Mouse (Mus musculus): Measurements from ENCODE around the gene Olfr1030. TPM values are rescaled to one million over a fixed set of nuclear protein-coding genes. Genes with fewer than 3 reads are reported as not detected.
"Not testable (repeated sequence)": the region's sequence is repeated elsewhere in the genome, so short reads cannot be mapped to it uniquely, and the experiment has no call there.

Gene Olfr1030
- not detected in 2 replicates for polyA plus RNA-seq (2014; fragmentation: Nextera tagmentation; extraction: Ambion mirVana)

DNA sequence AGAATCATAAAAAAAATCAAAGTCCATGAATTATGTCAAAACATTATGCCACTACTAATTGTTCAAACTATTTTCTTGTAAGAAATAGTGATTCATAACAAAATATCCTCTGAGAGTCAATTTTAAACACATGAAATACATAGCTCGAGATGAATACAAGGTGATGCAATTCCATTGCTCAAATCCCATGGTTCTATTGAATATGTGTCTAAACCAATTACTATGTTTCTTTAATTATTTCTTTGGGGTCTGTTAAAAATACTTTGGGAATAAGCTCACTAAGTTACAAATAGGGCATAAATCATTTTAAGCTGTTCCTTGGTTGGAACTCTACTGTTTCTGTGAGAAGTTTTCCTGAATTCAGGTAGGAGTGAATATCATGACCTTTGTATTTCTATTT is at the start of gene Olfr1030:
TSS of gene Olfr1030 (plus strand) at position 301 of the 400 bp plus-strand sequence.
- no peak within 1 kb of the TSS for H3K4me3 ChIP-seq (replicated peaks; ENCODE audit: low read length)
- no peak within 1 kb of the TSS for H3K4me2 ChIP-seq (replicated peaks)
- H3K4me1 ChIP-seq (replicated peaks; ENCODE audit: control insufficient read depth, insufficient read depth, low read length), result no peaks in the 10 kb centered on the region
- no peaks in the 10 kb centered on the region for H3K36me3 ChIP-seq (replicated peaks; ENCODE audit: control insufficient read depth, insufficient read depth)
- no peaks in the 10 kb centered on the region for H3K9me3 ChIP-seq (ENCODE audit: control insufficient read depth, low read length)
- no peak within 1 kb of the TSS for H3K9ac ChIP-seq
- ATAC-seq (ENCODE audit: low FRiP score) (no peak), DNase-seq (ENCODE audit: low spot score) (no peak)
- H3K27me3 ChIP-seq (ENCODE audit: control insufficient read depth, insufficient read depth, low read length), result no peaks in the 10 kb centered on the region
- WGBS, result 89% methylated on average over 1 of the region's 1 CpGs
- H3K27ac ChIP-seq, result no peak within 1 kb of the TSS

- no peak for ATAC-seq (ENCODE audit: low FRiP score)
Measured at GRCm38 (mm10) chr2:85950137-85950536, 28.9 kb upstream of the Olfr1030 start, which contains the start of gene Olfr1028. Olfr1028 (plus strand) TSS chr2:85950437.

GRCm38 (mm10) chr2:85973595-85973994 is 5.5 kb upstream of the Olfr1030 start, which contains the start of gene Olfr1029:
Olfr1029 (plus strand) TSS chr2:85973895.
- Histone ChIP-seq H3K9ac (no peak within 1 kb of the TSS), H3K4me2 (replicated peaks) (no peak within 1 kb of the TSS), H3K9me3 (ENCODE audit: control insufficient read depth, low read length) (no peaks in the 10 kb centered on the region), H3K4me1 (replicated peaks; ENCODE audit: control insufficient read depth, insufficient read depth, low read length) (no peaks in the 10 kb centered on the region), H3K27ac (no peak within 1 kb of the TSS), H3K4me3 (replicated peaks; ENCODE audit: low read length) (no peak within 1 kb of the TSS), H3K36me3 (replicated peaks; ENCODE audit: control insufficient read depth, insufficient read depth) (no peaks in the 10 kb centered on the region), H3K27me3 (ENCODE audit: control insufficient read depth, insufficient read depth, low read length) (no peaks in the 10 kb centered on the region)
- DNase-seq (ENCODE audit: low spot score) (no peak), ATAC-seq (ENCODE audit: low FRiP score) (no peak)
- WGBS, result 89% methylated on average over 2 of the region's 2 CpGs

More at GRCm38 (mm10) chr2:85950137-85950536, 28.9 kb upstream of the Olfr1030 start, which contains the start of gene Olfr1028:
- Histone ChIP-seq H3K4me1 (replicated peaks; ENCODE audit: control insufficient read depth, insufficient read depth, low read length) (no peaks in the 10 kb centered on the region), H3K27ac (no peak within 1 kb of the TSS), H3K36me3 (replicated peaks; ENCODE audit: control insufficient read depth, insufficient read depth) (no peaks in the 10 kb centered on the region), H3K9ac (no peak within 1 kb of the TSS), H3K4me3 (replicated peaks; ENCODE audit: low read length) (no peak within 1 kb of the TSS), H3K9me3 (ENCODE audit: control insufficient read depth, low read length) (no peaks in the 10 kb centered on the region), H3K27me3 (ENCODE audit: control insufficient read depth, insufficient read depth, low read length) (no peaks in the 10 kb centered on the region), H3K4me2 (replicated peaks) (no peak within 1 kb of the TSS)
- DNase-seq (ENCODE audit: low spot score), result no peak
- WGBS, result 84% methylated on average over 1 of the region's 1 CpGs

DNA sequence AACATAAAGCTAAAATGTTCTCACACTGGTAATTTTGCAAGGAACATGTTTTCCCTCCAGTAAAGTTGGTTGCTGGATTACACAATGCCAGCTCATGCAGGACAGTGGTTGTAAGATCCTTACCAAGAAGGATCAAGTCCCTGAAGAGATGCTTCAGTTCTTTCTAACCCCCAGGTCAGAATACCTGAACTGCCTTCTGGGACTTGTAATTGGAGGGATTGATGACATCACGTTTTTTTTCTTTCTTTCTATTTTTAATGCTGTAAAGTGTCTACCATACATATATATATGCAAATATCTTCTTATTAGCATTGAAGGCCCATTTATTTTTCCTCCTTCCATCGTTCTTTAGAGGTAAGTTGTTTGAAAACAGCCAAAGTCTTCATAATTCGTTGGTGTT is 10.9 kb downstream of the Olfr1030 start, which contains the start of gene Olfr1031:
TSS of gene Olfr1031 (plus strand) at position 301 of the 400 bp plus-strand sequence.
- Histone ChIP-seq H3K4me2 (replicated peaks) (no peak within 1 kb of the TSS), H3K4me1 (replicated peaks; ENCODE audit: control insufficient read depth, insufficient read depth, low read length) (no peaks in the 10 kb centered on the region), H3K27ac (no peak within 1 kb of the TSS), H3K9ac (no peak within 1 kb of the TSS), H3K27me3 (ENCODE audit: control insufficient read depth, insufficient read depth, low read length) (no peaks in the 10 kb centered on the region), H3K36me3 (replicated peaks; ENCODE audit: control insufficient read depth, insufficient read depth) (no peaks in the 10 kb centered on the region), H3K9me3 (ENCODE audit: control insufficient read depth, low read length) (no peaks in the 10 kb centered on the region), H3K4me3 (replicated peaks; ENCODE audit: low read length) (no peak within 1 kb of the TSS)
- DNase-seq (ENCODE audit: low spot score) (no peak), ATAC-seq (ENCODE audit: low FRiP score) (no peak)
- WGBS, result 70% methylated on average over 3 of the region's 3 CpGs

- DNase-seq (ENCODE audit: low spot score) (no peak), ATAC-seq (ENCODE audit: low FRiP score) (no peak)
- Histone ChIP-seq H3K4me3 (replicated peaks; ENCODE audit: low read length) (no peak within 1 kb of the TSS), H3K9ac (no peak within 1 kb of the TSS), H3K9me3 (ENCODE audit: control insufficient read depth, low read length) (no peaks in the 10 kb centered on the region), H3K27ac (no peak within 1 kb of the TSS), H3K27me3 (ENCODE audit: control insufficient read depth, insufficient read depth, low read length) (no peaks in the 10 kb centered on the region), H3K4me1 (replicated peaks; ENCODE audit: control insufficient read depth, insufficient read depth, low read length) (no peaks in the 10 kb centered on the region), H3K36me3 (replicated peaks; ENCODE audit: control insufficient read depth, insufficient read depth) (no peaks in the 10 kb centered on the region), H3K4me2 (replicated peaks) (no peak within 1 kb of the TSS)
- WGBS, result 92% methylated on average over 7 of the region's 7 CpGs
Measured at GRCm38 (mm10) chr2:86005240-86005639, 26.2 kb downstream of the Olfr1030 start, which contains the start of gene Olfr1032. Olfr1032 (plus strand) TSS chr2:86005540.

DNA sequence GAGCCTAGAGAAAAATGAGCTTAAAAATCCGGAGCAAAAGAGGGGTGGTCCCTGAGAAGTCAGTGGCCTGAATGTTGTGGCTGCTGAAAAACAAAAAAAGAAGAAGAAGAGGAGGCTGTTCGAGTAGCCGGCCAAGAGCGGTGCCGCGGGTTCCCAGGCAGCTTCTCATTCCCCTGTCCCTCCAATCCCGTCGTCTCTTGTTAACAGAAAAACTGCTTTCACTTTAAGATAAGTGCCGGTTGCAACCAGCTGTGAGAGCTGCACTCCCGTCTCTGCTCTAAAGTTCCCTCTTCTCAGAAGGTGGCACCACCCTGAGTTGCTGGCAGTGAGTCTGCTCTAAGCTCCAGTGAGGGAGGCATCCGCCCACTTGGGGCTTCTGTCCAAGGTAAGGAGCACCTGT is 41.3 kb downstream of the Olfr1030 start, which contains the start of gene Olfr1033:
TSS of gene Olfr1033 (plus strand) at position 228 of the 400 bp plus-strand sequence.
- Histone ChIP-seq H3K4me3 (replicated peaks; ENCODE audit: low read length) (peak within 1 kb of the TSS; percentile 20), H3K4me2 (replicated peaks) (peak within 1 kb of the TSS; percentile 43)
- not testable (repeated sequence) for H3K4me1 ChIP-seq (replicated peaks; ENCODE audit: control insufficient read depth, insufficient read depth, low read length); H3K27ac ChIP-seq; H3K9ac ChIP-seq; ATAC-seq (ENCODE audit: low FRiP score); H3K9me3 ChIP-seq (ENCODE audit: control insufficient read depth, low read length); H3K27me3 ChIP-seq (ENCODE audit: control insufficient read depth, insufficient read depth, low read length); H3K36me3 ChIP-seq (replicated peaks; ENCODE audit: control insufficient read depth, insufficient read depth)
- WGBS, result 3% methylated on average over 11 of the region's 11 CpGs
- peak; percentile 37 for DNase-seq (ENCODE audit: low spot score)

DNA sequence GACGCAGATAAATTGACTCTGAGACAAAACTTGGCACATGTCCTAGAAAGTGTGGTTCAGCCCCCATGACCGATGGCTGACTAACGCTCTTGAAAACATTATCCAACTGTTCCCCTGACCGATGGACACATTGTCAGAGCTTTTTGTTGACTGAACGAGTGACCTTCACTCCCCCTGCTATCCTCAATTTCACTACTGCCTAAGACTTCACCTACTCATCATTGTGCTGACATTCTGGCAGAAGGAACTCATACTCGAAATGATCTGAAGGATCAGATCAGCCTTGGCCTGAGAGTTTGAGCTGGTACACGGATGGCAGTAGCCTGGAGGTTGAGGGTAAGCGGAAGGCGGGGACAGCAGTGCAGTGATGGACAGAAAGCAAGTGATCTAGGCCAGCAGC is 42.4 kb downstream of the Olfr1030 start:
- H3K4me1 ChIP-seq (replicated peaks; ENCODE audit: control insufficient read depth, insufficient read depth, low read length); H3K27me3 ChIP-seq (ENCODE audit: control insufficient read depth, insufficient read depth, low read length); ATAC-seq (ENCODE audit: low FRiP score); H3K9me3 ChIP-seq (ENCODE audit: control insufficient read depth, low read length); DNase-seq (ENCODE audit: low spot score); H3K36me3 ChIP-seq (replicated peaks; ENCODE audit: control insufficient read depth, insufficient read depth); H3K4me2 ChIP-seq (replicated peaks); H3K27ac ChIP-seq; H3K9ac ChIP-seq; H3K4me3 ChIP-seq (replicated peaks; ENCODE audit: low read length): not testable (repeated sequence)
- WGBS, result 57% methylated on average over 3 of the region's 9 CpGs

Other genes with a start within 250 kb of the Olfr1030 start
- not detected in 2 replicates for gene Olfr1012, start 216.5 kb upstream of the Olfr1030 start, polyA plus RNA-seq (2014; fragmentation: Nextera tagmentation; extraction: Ambion mirVana)
- gene Olfr1013, start 212.2 kb upstream of the Olfr1030 start, polyA plus RNA-seq (2014; fragmentation: Nextera tagmentation; extraction: Ambion mirVana), result not detected in 2 replicates
- gene Olfr1014, start 206.6 kb upstream of the Olfr1030 start, polyA plus RNA-seq (2014; fragmentation: Nextera tagmentation; extraction: Ambion mirVana), result not detected in 2 replicates
- not detected in 2 replicates for gene Olfr1015, start 197.3 kb upstream of the Olfr1030 start, polyA plus RNA-seq (2014; fragmentation: Nextera tagmentation; extraction: Ambion mirVana)
- gene Olfr1016, start 176.7 kb upstream of the Olfr1030 start, polyA plus RNA-seq (2014; fragmentation: Nextera tagmentation; extraction: Ambion mirVana), result not detected in 2 replicates
- not detected in 2 replicates for gene Olfr1018, start 160.8 kb upstream of the Olfr1030 start, polyA plus RNA-seq (2014; fragmentation: Nextera tagmentation; extraction: Ambion mirVana)
- not detected in 2 replicates for gene Olfr1019, start 133.8 kb upstream of the Olfr1030 start, polyA plus RNA-seq (2014; fragmentation: Nextera tagmentation; extraction: Ambion mirVana)
- not detected in 2 replicates for gene Olfr1020, start 132.2 kb upstream of the Olfr1030 start, polyA plus RNA-seq (2014; fragmentation: Nextera tagmentation; extraction: Ambion mirVana)
- gene Olfr1022, start 110.7 kb upstream of the Olfr1030 start, polyA plus RNA-seq (2014; fragmentation: Nextera tagmentation; extraction: Ambion mirVana), result not detected in 2 replicates
- not detected in 2 replicates for gene Olfr1023, start 93.6 kb upstream of the Olfr1030 start, polyA plus RNA-seq (2014; fragmentation: Nextera tagmentation; extraction: Ambion mirVana)
- not detected in 2 replicates for gene Olfr1024, start 74.2 kb upstream of the Olfr1030 start, polyA plus RNA-seq (2014; fragmentation: Nextera tagmentation; extraction: Ambion mirVana)
- gene Olfr1025-ps1, start 64.1 kb upstream of the Olfr1030 start, polyA plus RNA-seq (2014; fragmentation: Nextera tagmentation; extraction: Ambion mirVana), result not detected in 2 replicates
- gene Olfr1026, start 57.7 kb upstream of the Olfr1030 start, polyA plus RNA-seq (2014; fragmentation: Nextera tagmentation; extraction: Ambion mirVana), result not detected in 2 replicates
- not detected in 2 replicates for gene Olfr1028, start 28.8 kb upstream of the Olfr1030 start, polyA plus RNA-seq (2014; fragmentation: Nextera tagmentation; extraction: Ambion mirVana)
- not detected in 2 replicates for gene Olfr1029, start 5.4 kb upstream of the Olfr1030 start, polyA plus RNA-seq (2014; fragmentation: Nextera tagmentation; extraction: Ambion mirVana)
- not detected in 2 replicates for gene Olfr1031, start 11.0 kb downstream of the Olfr1030 start, polyA plus RNA-seq (2014; fragmentation: Nextera tagmentation; extraction: Ambion mirVana)
- gene Olfr1032, start 26.3 kb downstream of the Olfr1030 start, polyA plus RNA-seq (2014; fragmentation: Nextera tagmentation; extraction: Ambion mirVana), result not detected in 2 replicates
- 0.22 TPM in 1 of 2 replicates, not detected in the other for gene Olfr1033, start 41.4 kb downstream of the Olfr1030 start, polyA plus RNA-seq (2014; fragmentation: Nextera tagmentation; extraction: Ambion mirVana)
- gene Olfr1034, start 66.6 kb downstream of the Olfr1030 start, polyA plus RNA-seq (2014; fragmentation: Nextera tagmentation; extraction: Ambion mirVana), result not detected in 2 replicates
- gene Olfr1036, start 94.7 kb downstream of the Olfr1030 start, polyA plus RNA-seq (2014; fragmentation: Nextera tagmentation; extraction: Ambion mirVana), result not detected in 2 replicates
- gene Olfr1037, start 108.1 kb downstream of the Olfr1030 start, polyA plus RNA-seq (2014; fragmentation: Nextera tagmentation; extraction: Ambion mirVana), result not detected in 2 replicates
- not detected in 2 replicates for gene Olfr1039, start 156.7 kb downstream of the Olfr1030 start, polyA plus RNA-seq (2014; fragmentation: Nextera tagmentation; extraction: Ambion mirVana)
- gene Olfr1040, start 167.5 kb downstream of the Olfr1030 start, polyA plus RNA-seq (2014; fragmentation: Nextera tagmentation; extraction: Ambion mirVana), result not detected in 2 replicates
- gene Olfr1042, start 182.6 kb downstream of the Olfr1030 start, polyA plus RNA-seq (2014; fragmentation: Nextera tagmentation; extraction: Ambion mirVana), result not detected in 2 replicates
- gene Olfr1043, start 188.2 kb downstream of the Olfr1030 start, polyA plus RNA-seq (2014; fragmentation: Nextera tagmentation; extraction: Ambion mirVana), result not detected in 2 replicates
- gene Olfr1044, start 198.5 kb downstream of the Olfr1030 start, polyA plus RNA-seq (2014; fragmentation: Nextera tagmentation; extraction: Ambion mirVana), result not detected in 2 replicates
- not detected in 2 replicates for gene Olfr52, start 206.4 kb downstream of the Olfr1030 start, polyA plus RNA-seq (2014; fragmentation: Nextera tagmentation; extraction: Ambion mirVana)
- gene Olfr1045, start 223.7 kb downstream of the Olfr1030 start, polyA plus RNA-seq (2014; fragmentation: Nextera tagmentation; extraction: Ambion mirVana), result not detected in 2 replicates
- gene Olfr1046, start 240.0 kb downstream of the Olfr1030 start, polyA plus RNA-seq (2014; fragmentation: Nextera tagmentation; extraction: Ambion mirVana), result not detected in 2 replicates